Mouse (Mus musculus) kidney, embryonic 14.5 days (tissue): Measurements from ENCODE around the gene Rce1. TPM values are rescaled to one million over a fixed set of nuclear protein-coding genes. Genes with fewer than 3 reads are reported as not detected.

ENCODE experiments used
- ATAC-seq: fragments of 200-750 bp; cut with Nextera tagmentation; 2 replicates; pipeline ENCODE4 v1.8.0; 2017; ENCODE audit warnings: moderate number of reproducible peaks, mild to moderate bottlenecking, moderate TSS enrichment, moderate library complexity; ENCODE audit not compliant: low FRiP score, low TSS enrichment
- H3K27ac ChIP-seq: fragments of 300-500 bp; sonication (generic); 2 replicates; pipeline ENCODE4 v1.5.1; 2014; ENCODE audit warnings: low read depth, mild to moderate bottlenecking, low read length, moderate library complexity, mixed read lengths
- H3K27me3 ChIP-seq: fragments of 300-500 bp; sonication (generic); 2 replicates; pipeline ENCODE4 v1.6.1; 2014; ENCODE audit warnings: mild to moderate bottlenecking, low read length; ENCODE audit not compliant: control insufficient read depth, insufficient read depth
- H3K36me3 ChIP-seq: fragments of 300-500 bp; sonication (generic); 2 replicates; pipeline ENCODE4 v1.6.1; 2014; ENCODE audit warnings: low read length, mixed read lengths; ENCODE audit not compliant: control insufficient read depth, insufficient read depth
- H3K4me1 ChIP-seq: fragments of 300-500 bp; sonication (generic); 2 replicates; pipeline ENCODE4 v1.6.1; 2014; ENCODE audit warnings: low read length, mixed read lengths; ENCODE audit not compliant: control insufficient read depth, insufficient read depth
- H3K4me2 ChIP-seq: fragments of 300-500 bp; sonication (generic); replicated peaks from 2 replicates; pipeline ENCODE4 v1.6.1; 2014; ENCODE audit warnings: low read depth, mild to moderate bottlenecking, low read length
- H3K4me3 ChIP-seq: fragments of 300-500 bp; sonication (generic); 2 replicates; pipeline ENCODE4 v1.5.1; 2014; ENCODE audit warnings: mild to moderate bottlenecking, low read length
- H3K9ac ChIP-seq: fragments of 300-500 bp; sonication (generic); 2 replicates; pipeline ENCODE4 v1.6.1; 2014; ENCODE audit warnings: low read depth, mild to moderate bottlenecking, low read length, moderate library complexity
- H3K9me3 ChIP-seq: fragments of 300-500 bp; sonication (generic); 2 replicates; pipeline ENCODE4 v1.6.1; 2016; ENCODE audit warnings: low read length; ENCODE audit not compliant: control insufficient read depth
- WGBS: fragments of 180-500 bp; shearing (Covaris S2); extraction: QIAGEN DNeasy Blood & Tissue Kit; methylation state at CpG from one replicate; pipeline ENCODE4 v1.1.7; 2014; 5-methylcytosine and 5-hydroxymethylcytosine counted together
- microRNA-seq: library from miRNA; unstranded; fragments of <30 nt; microRNA quantifications from one replicate; pipeline ENCODE4, GENCODE M21; 2016
- polyA plus RNA-seq: library from polyadenylated mRNA; unstranded; fragments of >200 nt; fragmentation: Nextera tagmentation; extraction: Ambion mirVana; gene quantifications from 2 replicates; pipeline ENCODE4 v1.2.1, GENCODE M21; 2014

Rce1 gene
- polyA plus RNA-seq, 1 experiment from 2014 or later = 85.0 TPM

- Histone ChIP-seq H3K4me1 (no peaks in the 10 kb centered on the region), H3K9me3 (no peaks in the 10 kb centered on the region), H3K4me2 (no peak overlapping the region), H3K36me3 (no peaks in the 10 kb centered on the region), H3K4me3 (no peak overlapping the region), H3K9ac (no peak overlapping the region), H3K27ac (no peak overlapping the region), H3K27me3 (no peaks in the 10 kb centered on the region)
- 73% methylated on average over 2 of the region's 2 CpGs for WGBS
- no peak for ATAC-seq
Measured at GRCm38 (mm10) chr19:4583856-4584255, 41.6 kb downstream of the Rce1 start.

- no peaks in the 10 kb centered on the region for H3K27me3 ChIP-seq
- 79% methylated on average over 5 of the region's 5 CpGs for WGBS
- H3K36me3 ChIP-seq = no peaks in the 10 kb centered on the region
- no peak overlapping the region for H3K9ac ChIP-seq
- no peaks in the 10 kb centered on the region for H3K4me1 ChIP-seq
- H3K9me3 ChIP-seq = no peaks in the 10 kb centered on the region
- H3K27ac ChIP-seq = no peak overlapping the region
- H3K4me2 ChIP-seq = no peak overlapping the region
- no peak for ATAC-seq
- H3K4me3 ChIP-seq = no peak overlapping the region
Measured at GRCm38 (mm10) chr19:4579296-4579695, 46.1 kb downstream of the Rce1 start.

GRCm38 (mm10) chr19:4578799-4579198 is 46.6 kb downstream of the Rce1 start:
- Histone ChIP-seq H3K27ac (no peak overlapping the region), H3K4me1 (no peaks in the 10 kb centered on the region), H3K36me3 (no peaks in the 10 kb centered on the region), H3K4me2 (no peak overlapping the region), H3K27me3 (no peaks in the 10 kb centered on the region), H3K4me3 (no peak overlapping the region), H3K9ac (no peak overlapping the region), H3K9me3 (no peaks in the 10 kb centered on the region)
- no peak for ATAC-seq
- 55% methylated on average over 2 of the region's 2 CpGs for WGBS

GRCm38 (mm10) chr19:4573241-4573640 is 52.2 kb downstream of the Rce1 start:
- Histone ChIP-seq H3K36me3 (no peaks in the 10 kb centered on the region), H3K4me2 (no peak overlapping the region), H3K27me3 (no peaks in the 10 kb centered on the region), H3K4me3 (no peak overlapping the region), H3K9ac (no peak overlapping the region), H3K4me1 (no peaks in the 10 kb centered on the region), H3K9me3 (no peaks in the 10 kb centered on the region), H3K27ac (no peak overlapping the region)
- no peak for ATAC-seq
- 81% methylated on average over 1 of the region's 1 CpGs for WGBS

Small RNA genes lying within 50 kb of the gene (microRNA-seq; reads per million reads assigned to microRNA genes)
- gene Mir6986 = 1.7 reads per million

Other genes starting within 250 kb of the Rce1 start
- 43.4 and 69.6 TPM in 2 replicates for gene Kdm2a, start 227.4 kb downstream of the Rce1 start, polyA plus RNA-seq
- gene Rhod, start 186.2 kb downstream of the Rce1 start, polyA plus RNA-seq = 40.7 and 43.4 TPM in 2 replicates
- gene Syt12, start 148.2 kb downstream of the Rce1 start, polyA plus RNA-seq = 2.2 and 2.4 TPM in 2 replicates
- gene 2010003K11Rik, start 127.1 kb downstream of the Rce1 start, polyA plus RNA-seq = not detected in 2 replicates
- gene Pcx, start 115.2 kb downstream of the Rce1 start, polyA plus RNA-seq = 10.0 and 16.7 TPM in 2 replicates
- gene Lrfn4, start 10.0 kb downstream of the Rce1 start, polyA plus RNA-seq = 12.6 and 15.4 TPM in 2 replicates
- gene Gm960, start 73.0 kb upstream of the Rce1 start, polyA plus RNA-seq = 3.4 and 5.2 TPM in 2 replicates
- gene Sptbn2, start 85.5 kb upstream of the Rce1 start, polyA plus RNA-seq = 1.8 and 2.9 TPM in 2 replicates
- gene Rbm4b, start 130.9 kb upstream of the Rce1 start, polyA plus RNA-seq = 69.2 and 79.8 TPM in 2 replicates
- 64.7 and 69.6 TPM in 2 replicates for gene Rbm4, start 168.3 kb upstream of the Rce1 start, polyA plus RNA-seq
- 30.6 and 41.2 TPM in 2 replicates for gene Gm21992, start 186.0 kb upstream of the Rce1 start, polyA plus RNA-seq
- 71.4 and 102 TPM in 2 replicates for gene Rbm14, start 186.0 kb upstream of the Rce1 start, polyA plus RNA-seq
- 53.5 and 57.4 TPM in 2 replicates for gene Ccs, start 213.7 kb upstream of the Rce1 start, polyA plus RNA-seq
- gene Ccdc87, start 213.7 kb upstream of the Rce1 start, polyA plus RNA-seq = not detected in 2 replicates
- gene Ctsf, start 229.5 kb upstream of the Rce1 start, polyA plus RNA-seq = 36.2 and 43.6 TPM in 2 replicates